Mouse (Mus musculus): ENCODE results near the gene Hba-x. TPM values are rescaled to one million over a fixed set of nuclear protein-coding genes. Genes with fewer than 3 reads are reported as not detected.

Hba-x gene
- total RNA-seq, 1 experiment, result not detected

GRCm38 (mm10) chr11:32266194-32266593 is 10.0 kb upstream of the Hba-x start:
- no peak overlapping the region for H3K4me3 ChIP-seq (ENCODE audit: insufficient read depth in 1 of 2, low read depth in 1 of 2, low read length in 2 of 2, poor library complexity in 1 of 2, severe bottlenecking in 1 of 2)
- DNase-seq (ENCODE audit: low read depth, low spot score), result no peak
- no peak overlapping the region for H3K27ac ChIP-seq (ENCODE audit: insufficient read depth, low read depth, low read length, poor library complexity, severe bottlenecking)
- no peak overlapping the region for H3K9ac ChIP-seq (ENCODE audit: insufficient read depth, low read depth, low read length, poor library complexity, severe bottlenecking)
- no peaks in the 10 kb centered on the region; the same call in 1 of the 2 replicates for H3K36me3 ChIP-seq (ENCODE audit: control insufficient read depth, insufficient read depth, low read length, poor library complexity, severe bottlenecking)
- no peaks in the 10 kb centered on the region for H3K9me3 ChIP-seq (ENCODE audit: control insufficient read depth, insufficient read depth, low read depth, low read length)
- peaks cover 0 to 3% of the 10 kb centered on the region in 2 experiments; a peak in 1 of 4 replicates for H3K4me1 ChIP-seq (ENCODE audit: control insufficient read depth in 2 of 2, insufficient read depth in 2 of 2, low read length in 2 of 2, poor library complexity in 1 of 2)
- in situ Hi-C loops (cut with MboI; ENCODE audit: low sequenced_read_pairs in 2 of 2, unreplicated experiment in 2 of 2), result no loop called here
- TF ChIP-seq CHD2 (IDR thresholded peaks at IDR 0.05; ENCODE audit: low read depth, low read length) (no peak), ZNF384 (IDR thresholded peaks at IDR 0.05; ENCODE audit: low read depth, low read length) (no peak), MAFK (IDR thresholded peaks at IDR 0.05; ENCODE audit: insufficient read depth, low read depth, low read length) (no peak), HCFC1 (IDR thresholded peaks at IDR 0.05; ENCODE audit: borderline replicate concordance, insufficient read depth, low read length) (no peak), ZC3H11A (IDR thresholded peaks at IDR 0.05; ENCODE audit: borderline replicate concordance, low read depth, low read length) (no peak)

DNA sequence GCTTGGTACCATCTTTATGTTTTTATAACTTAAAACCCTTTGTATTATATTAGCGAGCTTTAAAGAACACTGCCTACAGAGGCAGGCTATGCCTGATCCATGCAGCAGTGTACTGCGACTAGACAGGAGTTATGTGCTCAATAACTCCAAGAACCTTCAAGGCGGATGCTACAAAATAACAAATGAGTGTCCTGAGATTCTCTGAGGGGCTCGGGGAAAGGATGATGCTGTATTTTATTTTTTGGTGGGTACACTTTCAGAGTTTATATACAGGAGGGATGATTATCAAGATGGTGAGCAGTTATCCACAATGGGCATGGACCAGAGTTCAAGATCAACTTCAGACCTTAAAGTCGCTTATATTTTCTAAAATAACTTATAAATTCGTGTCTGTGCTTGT is 9.4 kb upstream of the Hba-x start:
- Histone ChIP-seq H3K9ac (ENCODE audit: insufficient read depth, low read depth, low read length, poor library complexity, severe bottlenecking) (peak overlapping the region; percentile 99), H3K27ac (ENCODE audit: insufficient read depth, low read depth, low read length, poor library complexity, severe bottlenecking) (no peak overlapping the region), H3K4me3 (ENCODE audit: insufficient read depth in 1 of 2, low read depth in 1 of 2, low read length in 2 of 2, poor library complexity in 1 of 2, severe bottlenecking in 1 of 2) (peak overlapping the region; percentile 82 to 94), H3K4me1 (ENCODE audit: control insufficient read depth in 2 of 2, insufficient read depth in 2 of 2, low read length in 2 of 2, poor library complexity in 1 of 2) (peaks cover 0 to 3% of the 10 kb centered on the region in 2 experiments; a peak in 1 of 4 replicates), H3K36me3 (ENCODE audit: control insufficient read depth, insufficient read depth, low read length, poor library complexity, severe bottlenecking) (no peaks in the 10 kb centered on the region; the same call in 1 of the 2 replicates), H3K9me3 (ENCODE audit: control insufficient read depth, insufficient read depth, low read depth, low read length) (no peaks in the 10 kb centered on the region)
- in situ Hi-C loops (cut with MboI; ENCODE audit: low sequenced_read_pairs in 2 of 2, unreplicated experiment in 2 of 2), result no loop called here
- no peak for TF ChIP-seq MAFK (IDR thresholded peaks at IDR 0.05; ENCODE audit: insufficient read depth, low read depth, low read length)
- TF ChIP-seq HCFC1 (IDR thresholded peaks at IDR 0.05; ENCODE audit: borderline replicate concordance, insufficient read depth, low read length), result no peak
- no peak for TF ChIP-seq CHD2 (IDR thresholded peaks at IDR 0.05; ENCODE audit: low read depth, low read length)
- no peak for TF ChIP-seq ZC3H11A (IDR thresholded peaks at IDR 0.05; ENCODE audit: borderline replicate concordance, low read depth, low read length)
- no peak for TF ChIP-seq ZNF384 (IDR thresholded peaks at IDR 0.05; ENCODE audit: low read depth, low read length)
- no peak for DNase-seq (ENCODE audit: low read depth, low spot score)

GRCm38 (mm10) chr11:32267188-32267884 is 8.9 kb upstream of the Hba-x start, which contains the start of gene Nprl3:
Gene Nprl3, minus strand, starts transcription at chr11:32267707.
- Histone ChIP-seq H3K4me1 (ENCODE audit: control insufficient read depth in 2 of 2, insufficient read depth in 2 of 2, low read length in 2 of 2, poor library complexity in 1 of 2) (peaks cover 0 to 3% of the 10 kb centered on the region in 2 experiments; a peak in 1 of 4 replicates), H3K9me3 (ENCODE audit: control insufficient read depth, insufficient read depth, low read depth, low read length) (no peaks in the 10 kb centered on the region), H3K36me3 (ENCODE audit: control insufficient read depth, insufficient read depth, low read length, poor library complexity, severe bottlenecking) (no peaks in the 10 kb centered on the region; the same call in 1 of the 2 replicates), H3K27ac (ENCODE audit: insufficient read depth, low read depth, low read length, poor library complexity, severe bottlenecking) (peak within 1 kb of the TSS; percentile 50; the same call in 1 of the 2 replicates), H3K9ac (ENCODE audit: insufficient read depth, low read depth, low read length, poor library complexity, severe bottlenecking) (peak within 1 kb of the TSS; percentile 99), H3K4me3 (ENCODE audit: insufficient read depth in 1 of 2, low read depth in 1 of 2, low read length in 2 of 2, poor library complexity in 1 of 2, severe bottlenecking in 1 of 2) (peak within 1 kb of the TSS; percentile 82 to 94)
- TF ChIP-seq HCFC1 (IDR thresholded peaks at IDR 0.05; ENCODE audit: borderline replicate concordance, insufficient read depth, low read length) (no peak; the same call in 1 of the 2 replicates), CHD2 (IDR thresholded peaks at IDR 0.05; ENCODE audit: low read depth, low read length) (peak; percentile 98)
- DNase-seq (ENCODE audit: low read depth, low spot score), result peak; percentile 78
- in situ Hi-C loops (cut with MboI; ENCODE audit: low sequenced_read_pairs in 2 of 2, unreplicated experiment in 2 of 2), result no loop called here

DNA sequence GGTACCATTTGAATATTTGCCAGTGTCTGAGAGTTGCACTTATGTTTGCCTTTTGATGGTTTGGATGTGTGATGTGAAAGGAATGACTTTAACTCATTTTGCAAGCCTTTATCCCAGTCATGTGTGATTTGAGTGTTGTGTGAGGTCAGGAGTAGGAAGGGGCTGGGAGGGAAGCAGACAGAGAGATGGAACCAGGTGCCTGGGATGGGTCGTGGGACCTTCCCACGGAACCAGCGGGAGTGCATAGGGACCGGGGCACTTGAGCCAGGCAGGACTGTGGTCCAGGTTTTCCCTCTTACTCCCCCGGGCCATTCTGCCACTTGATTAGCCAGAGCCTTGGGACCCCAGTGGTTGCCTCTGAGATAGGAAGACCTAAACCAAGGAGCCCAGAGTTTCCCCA is 8.2 kb upstream of the Hba-x start:
- in situ Hi-C loops (cut with MboI; ENCODE audit: low sequenced_read_pairs in 2 of 2, unreplicated experiment in 2 of 2), result no loop called here
- H3K27ac ChIP-seq (ENCODE audit: insufficient read depth, low read depth, low read length, poor library complexity, severe bottlenecking), result no peak overlapping the region
- no peak for DNase-seq (ENCODE audit: low read depth, low spot score)

More for the DNA sequence above, 8.2 kb upstream of the Hba-x start:
- TF ChIP-seq ZC3H11A (IDR thresholded peaks at IDR 0.05; ENCODE audit: borderline replicate concordance, low read depth, low read length), result no peak
- no peak for TF ChIP-seq MAFK (IDR thresholded peaks at IDR 0.05; ENCODE audit: insufficient read depth, low read depth, low read length)
- TF ChIP-seq CHD2 (IDR thresholded peaks at IDR 0.05; ENCODE audit: low read depth, low read length), result no peak
- no peak for TF ChIP-seq ZNF384 (IDR thresholded peaks at IDR 0.05; ENCODE audit: low read depth, low read length)
- no peak for TF ChIP-seq HCFC1 (IDR thresholded peaks at IDR 0.05; ENCODE audit: borderline replicate concordance, insufficient read depth, low read length)
- Histone ChIP-seq H3K4me3 (ENCODE audit: insufficient read depth in 1 of 2, low read depth in 1 of 2, low read length in 2 of 2, poor library complexity in 1 of 2, severe bottlenecking in 1 of 2) (peak overlapping the region; percentile 82 to 94), H3K9me3 (ENCODE audit: control insufficient read depth, insufficient read depth, low read depth, low read length) (no peaks in the 10 kb centered on the region), H3K9ac (ENCODE audit: insufficient read depth, low read depth, low read length, poor library complexity, severe bottlenecking) (peak overlapping the region; percentile 32; the same call in 1 of the 2 replicates), H3K4me1 (ENCODE audit: control insufficient read depth in 2 of 2, insufficient read depth in 2 of 2, low read length in 2 of 2, poor library complexity in 1 of 2) (no peaks in the 10 kb centered on the region), H3K36me3 (ENCODE audit: control insufficient read depth, insufficient read depth, low read length, poor library complexity, severe bottlenecking) (no peaks in the 10 kb centered on the region)

Data from ES-E14 (cell line).